Mouse (Mus musculus): ENCODE results near the gene Gpr89.

The Gpr89 gene

DNA sequence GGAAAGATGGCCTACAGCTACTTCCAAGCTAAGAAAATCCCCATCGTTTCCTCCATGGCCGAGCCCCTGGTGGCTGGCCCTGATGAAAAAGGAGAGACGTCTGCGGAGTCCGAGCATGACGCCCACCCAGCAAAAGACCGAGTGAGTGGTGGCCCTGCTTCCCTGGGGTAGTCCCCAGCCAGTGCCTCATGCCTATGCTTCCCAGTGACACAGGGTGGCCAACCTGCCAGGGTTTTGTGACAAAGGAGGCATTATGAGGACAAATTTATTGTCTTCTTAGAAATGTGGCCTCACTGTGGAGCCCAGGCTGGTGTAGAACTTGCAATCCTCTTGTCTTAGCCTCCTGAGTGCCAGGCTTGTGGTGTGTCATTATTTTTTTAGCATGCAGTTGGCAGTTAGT is 36.1 kb downstream of the Gpr89 start:
- no peak for DNase-seq

DNA sequence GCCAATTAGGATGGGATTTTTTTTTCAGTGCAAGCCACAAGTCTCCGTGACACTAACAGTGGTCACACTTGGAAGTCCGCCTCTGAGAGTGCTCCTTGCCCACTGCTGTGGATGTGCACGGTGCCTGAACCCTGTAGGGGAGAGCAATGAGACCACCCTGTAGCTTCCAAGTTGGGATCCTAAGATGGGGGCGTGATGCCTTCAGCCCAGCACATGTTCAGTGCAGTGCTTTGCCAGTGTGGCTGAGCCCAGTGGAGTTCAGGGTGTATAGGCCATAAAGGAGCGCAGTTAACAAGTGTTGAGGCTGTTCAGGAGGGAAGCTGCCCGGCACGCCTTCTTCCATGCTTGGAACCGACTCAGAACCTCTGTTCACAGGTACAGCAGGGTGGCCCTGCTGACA is 36.6 kb downstream of the Gpr89 start:
- DNase-seq, result no peak

DNA sequence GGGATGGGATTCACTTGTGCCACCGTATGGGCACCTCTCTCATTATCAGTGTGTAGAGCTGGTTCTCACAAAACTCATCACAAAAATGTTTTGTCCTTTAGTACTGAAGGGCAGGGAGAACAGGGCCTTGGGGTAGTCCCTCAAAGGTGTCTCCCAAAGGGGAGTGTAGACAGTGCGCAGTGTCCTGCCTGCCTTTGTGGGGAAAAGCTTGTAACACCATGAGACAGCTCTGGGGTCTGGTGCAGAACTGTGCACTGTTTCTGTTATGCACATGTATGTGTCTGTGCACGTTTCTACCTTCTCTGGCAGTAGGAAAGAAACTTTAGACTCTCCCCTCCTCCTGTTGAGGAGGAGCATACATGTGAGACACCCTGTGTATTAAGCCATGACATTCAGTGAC is 37.3 kb downstream of the Gpr89 start:
- DNase-seq, result no peak

DNA sequence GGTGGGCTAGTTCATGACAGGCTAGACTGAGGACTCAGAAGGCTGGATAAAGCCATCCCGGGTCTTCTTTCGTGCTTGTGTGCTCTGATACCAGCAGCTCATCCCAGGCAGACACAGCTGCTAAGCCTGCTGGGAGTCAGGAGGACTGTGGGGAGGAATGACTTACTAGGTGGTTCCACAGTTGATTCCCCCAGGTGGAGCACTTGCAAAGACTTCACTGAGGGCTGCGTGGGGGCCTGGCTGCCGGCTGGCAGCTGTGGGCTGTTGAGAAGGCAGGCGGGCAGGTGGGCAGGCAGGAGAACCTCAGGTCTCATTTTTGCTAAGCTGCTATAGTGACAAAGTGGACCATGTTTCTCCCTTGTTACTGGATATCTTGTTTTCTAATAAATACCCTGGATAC is 44.6 kb downstream of the Gpr89 start:
- no peak for DNase-seq

DNA sequence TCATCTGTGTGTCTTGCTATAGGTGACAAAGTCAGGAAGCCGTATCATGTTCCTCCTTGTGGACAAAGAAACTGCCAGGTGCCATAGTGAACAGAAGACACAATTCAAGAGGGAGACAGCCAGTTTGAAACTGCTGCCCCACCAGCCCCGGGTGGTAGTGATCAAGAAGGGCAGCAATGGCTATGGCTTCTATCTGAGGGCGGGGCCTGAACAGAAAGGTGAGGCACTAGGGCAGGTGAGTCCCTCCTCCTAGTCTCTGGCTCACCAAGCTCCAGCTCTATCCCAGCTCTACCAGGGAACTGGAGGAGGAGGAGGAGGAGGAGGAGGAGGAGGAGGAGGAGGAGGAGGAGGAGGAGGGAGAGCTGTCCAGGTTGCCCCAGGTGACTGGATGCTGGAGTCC is 49.3 kb downstream of the Gpr89 start:
- DNase-seq, result no peak

DNA sequence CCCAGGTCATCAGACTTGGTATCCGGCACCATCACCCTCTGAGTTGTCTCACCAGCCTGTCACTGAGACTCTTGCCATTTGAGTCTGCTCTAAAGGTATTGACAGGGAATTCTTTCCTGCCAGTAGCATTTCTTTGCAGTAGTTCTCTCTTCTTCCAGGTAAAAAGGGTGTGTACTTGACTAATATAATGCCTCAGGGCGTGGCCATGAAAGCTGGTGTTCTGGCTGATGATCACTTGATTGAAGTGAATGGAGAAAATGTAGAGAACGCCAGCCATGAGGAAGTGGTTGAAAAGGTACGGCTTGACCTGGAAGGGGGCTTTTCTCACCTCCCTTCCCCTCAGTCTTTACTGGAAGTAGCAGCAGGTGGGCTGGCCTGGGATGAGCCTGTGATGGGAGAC is 50.8 kb downstream of the Gpr89 start:
- no peak for DNase-seq

DNA sequence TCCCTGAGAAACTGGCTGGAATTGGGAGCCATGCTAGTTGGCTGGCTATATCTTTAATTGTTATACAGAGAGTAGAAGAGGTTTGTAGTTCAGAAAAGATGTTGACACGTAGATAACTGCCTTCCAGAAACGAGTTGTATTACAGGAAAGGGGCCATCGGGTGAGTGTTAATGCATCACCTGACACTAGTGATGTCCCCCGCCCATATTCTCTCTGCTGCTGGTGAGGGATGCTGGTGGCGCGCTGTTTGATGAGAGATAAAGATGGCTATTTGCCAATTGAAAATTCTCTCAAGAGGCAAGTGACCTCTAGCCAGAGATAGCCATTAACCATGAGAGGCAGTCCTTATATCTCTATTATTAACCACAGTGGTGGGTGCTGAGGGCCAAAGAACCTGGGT is 52.6 kb downstream of the Gpr89 start:
- no peak for DNase-seq

DNA sequence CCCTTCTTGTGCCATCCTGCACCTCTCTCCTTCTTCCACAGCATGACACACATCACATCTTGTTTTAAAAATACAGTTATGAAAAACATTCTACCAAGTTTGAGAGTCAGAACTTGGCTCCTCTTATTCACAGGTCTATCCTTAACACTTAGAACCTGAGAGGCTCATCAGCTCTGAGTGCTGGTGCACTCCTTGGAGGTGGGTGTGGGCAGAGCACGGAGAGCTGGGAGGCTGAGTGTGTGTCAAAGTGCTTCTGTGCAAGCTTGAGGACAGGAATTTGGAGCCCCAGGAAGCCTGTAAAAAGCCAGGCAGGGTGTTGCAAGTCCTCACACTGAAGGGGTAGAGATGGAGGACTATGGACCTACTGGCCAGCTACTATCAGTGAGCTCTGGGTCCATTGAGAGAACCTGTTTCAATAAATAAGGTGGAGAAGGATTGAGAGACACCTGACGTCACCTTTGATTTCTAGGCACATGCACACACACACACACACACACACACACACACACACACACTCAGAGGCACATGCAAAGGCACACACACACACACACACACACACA is 55.9 kb downstream of the Gpr89 start:
- DNase-seq, result no peak

DNA sequence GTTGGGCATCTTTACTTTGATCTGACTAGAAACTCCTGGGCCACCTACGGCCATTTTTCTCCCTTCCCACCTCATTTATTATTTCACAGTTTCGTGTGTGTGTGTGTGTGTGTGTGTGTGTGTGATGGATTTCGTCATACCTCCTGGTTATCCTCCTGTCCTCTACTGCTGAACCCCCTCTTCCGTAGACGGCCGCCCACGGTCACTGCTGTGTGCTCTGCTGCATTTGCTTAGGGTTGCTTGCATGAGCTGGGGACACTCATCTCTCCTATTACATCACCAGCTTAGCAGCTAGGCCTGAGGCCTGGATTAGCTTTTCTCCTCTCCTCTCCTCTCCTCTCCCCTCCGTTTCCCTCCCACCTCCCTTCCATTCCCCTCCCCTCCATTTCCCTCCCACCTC is 56.7 kb downstream of the Gpr89 start:
- no peak for DNase-seq

DNA sequence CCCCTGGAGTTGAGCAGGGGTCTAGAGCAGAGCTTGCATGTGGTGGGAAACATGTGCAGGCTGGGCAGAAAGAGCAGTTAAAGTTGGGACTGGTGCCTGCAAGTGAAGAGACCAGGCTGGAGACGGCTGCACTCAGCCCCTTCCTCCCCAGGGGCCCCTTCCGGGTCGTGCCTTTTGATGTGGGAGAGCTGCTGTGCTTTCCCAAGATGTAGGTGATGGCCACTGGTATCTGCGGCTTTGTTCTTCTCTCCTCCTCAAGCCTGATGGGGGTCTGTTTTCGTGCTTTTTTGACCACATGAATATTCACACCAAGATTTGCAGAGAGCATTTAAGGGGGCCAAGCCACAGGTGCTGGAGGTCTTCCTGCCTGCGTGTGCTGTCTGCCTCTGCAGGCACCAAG is 57.5 kb downstream of the Gpr89 start:
- no peak for DNase-seq

DNA sequence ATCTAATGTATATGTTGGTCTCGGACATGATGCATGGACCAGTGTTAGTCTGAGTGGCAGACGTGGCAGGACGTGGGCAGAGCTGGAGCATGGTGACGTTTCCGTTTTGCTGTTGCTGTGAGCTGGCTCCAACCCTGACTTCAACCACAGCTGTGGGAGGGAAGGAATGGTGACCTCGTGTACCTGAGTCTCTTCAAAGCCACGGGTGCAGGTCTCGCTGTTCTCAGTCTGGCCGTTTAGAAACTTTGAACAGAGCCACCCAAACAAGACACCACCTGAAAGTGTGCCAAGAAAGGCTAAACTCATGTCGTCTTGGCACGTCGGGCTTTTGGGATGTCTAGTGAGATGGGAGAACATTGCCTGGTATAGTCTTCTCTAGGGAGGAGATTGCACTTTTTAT is 58.2 kb downstream of the Gpr89 start:
- DNase-seq, result no peak

DNA sequence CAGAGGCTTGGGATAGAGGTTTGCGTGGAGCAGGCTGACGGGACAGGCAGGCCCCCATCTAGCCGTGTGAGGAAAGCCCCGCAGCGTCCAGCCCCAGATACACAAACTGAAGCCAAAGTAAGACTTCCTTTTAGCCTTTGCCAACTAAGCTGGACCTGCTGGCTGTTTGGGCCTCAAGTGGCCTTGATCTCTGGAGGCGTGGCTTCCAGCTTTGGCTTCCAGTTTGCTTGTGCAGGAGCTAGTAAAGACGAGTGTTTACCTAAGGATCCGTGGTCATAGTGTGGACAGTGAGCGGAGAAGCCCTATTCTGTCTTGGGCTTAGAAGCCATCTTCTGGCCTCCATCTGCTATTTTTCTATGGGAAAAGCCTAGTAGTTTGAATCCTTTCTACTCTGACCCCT is 59.3 kb downstream of the Gpr89 start:
- peak; percentile 22 for DNase-seq

DNA sequence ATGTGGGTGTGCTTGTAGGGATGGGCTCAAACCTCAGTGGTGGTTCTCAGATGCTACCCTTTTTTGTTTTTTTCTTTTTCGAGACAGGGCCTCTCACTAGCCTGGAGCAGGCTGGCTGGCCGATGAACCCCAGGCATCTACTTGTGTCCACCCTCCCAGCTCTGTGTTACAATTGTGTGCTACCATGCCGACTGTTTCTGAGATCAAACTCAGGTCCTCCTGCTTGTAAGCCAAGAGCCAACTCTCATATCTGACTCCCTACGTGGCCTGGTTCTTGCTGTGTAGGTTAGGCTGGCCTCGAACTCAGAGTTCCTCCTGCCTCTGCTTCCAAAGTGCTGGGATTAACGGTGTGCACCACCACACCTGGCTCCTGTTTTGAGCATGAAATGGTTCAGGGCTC is 60.0 kb downstream of the Gpr89 start:
- no peak for DNase-seq

DNA sequence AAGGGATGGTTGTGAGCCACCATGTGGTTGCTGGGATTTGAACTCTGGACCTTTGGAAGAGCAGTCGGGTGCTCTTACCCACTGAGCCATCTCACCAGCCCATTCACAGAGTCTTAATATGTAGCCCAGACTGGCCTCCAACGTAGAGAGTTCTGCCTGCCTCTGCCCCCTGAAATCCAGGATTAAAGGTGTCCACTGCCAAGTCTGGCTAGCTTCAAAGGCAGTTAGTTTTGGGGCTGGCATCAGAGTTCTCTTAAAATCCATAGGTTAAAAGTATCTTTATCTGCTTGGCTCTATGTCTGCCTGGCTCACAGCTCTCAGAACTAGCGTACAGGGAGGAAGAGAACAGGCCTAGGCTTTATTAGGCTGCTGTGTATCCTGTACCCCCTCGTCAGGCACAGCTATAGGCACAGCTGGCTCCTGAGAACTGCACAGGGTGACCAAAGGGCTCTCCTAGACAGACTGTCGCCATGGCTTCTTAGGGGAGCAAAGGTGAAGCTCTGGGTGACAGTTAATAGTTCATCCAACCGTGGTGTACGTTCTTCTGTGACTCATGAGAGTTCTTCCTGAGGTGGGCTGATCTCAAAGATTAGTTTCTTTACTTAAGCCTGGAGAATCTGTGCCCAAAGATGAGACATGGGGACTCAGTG is 66.0 kb downstream of the Gpr89 start:
- no peak for DNase-seq

DNA sequence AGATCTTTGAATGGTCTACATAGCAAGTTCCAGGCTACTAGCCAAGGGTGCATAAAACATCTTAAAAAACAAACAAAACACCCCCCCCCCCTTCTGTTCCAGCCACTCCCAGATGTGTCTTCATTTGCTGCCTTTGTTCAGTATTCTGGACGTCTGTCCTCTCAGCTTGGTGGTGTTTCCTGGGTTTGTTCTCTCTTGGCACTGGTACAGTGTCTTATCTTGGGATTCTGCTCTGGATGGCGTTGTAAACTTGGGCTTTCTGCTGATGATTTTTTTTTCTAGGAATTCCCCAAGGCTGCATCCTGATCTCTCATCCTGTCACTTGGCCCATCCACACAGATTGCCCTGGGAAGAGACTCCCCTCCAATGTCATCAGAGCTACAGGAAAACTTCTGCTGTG is 68.7 kb downstream of the Gpr89 start:
- peak; percentile 11 for DNase-seq

DNA sequence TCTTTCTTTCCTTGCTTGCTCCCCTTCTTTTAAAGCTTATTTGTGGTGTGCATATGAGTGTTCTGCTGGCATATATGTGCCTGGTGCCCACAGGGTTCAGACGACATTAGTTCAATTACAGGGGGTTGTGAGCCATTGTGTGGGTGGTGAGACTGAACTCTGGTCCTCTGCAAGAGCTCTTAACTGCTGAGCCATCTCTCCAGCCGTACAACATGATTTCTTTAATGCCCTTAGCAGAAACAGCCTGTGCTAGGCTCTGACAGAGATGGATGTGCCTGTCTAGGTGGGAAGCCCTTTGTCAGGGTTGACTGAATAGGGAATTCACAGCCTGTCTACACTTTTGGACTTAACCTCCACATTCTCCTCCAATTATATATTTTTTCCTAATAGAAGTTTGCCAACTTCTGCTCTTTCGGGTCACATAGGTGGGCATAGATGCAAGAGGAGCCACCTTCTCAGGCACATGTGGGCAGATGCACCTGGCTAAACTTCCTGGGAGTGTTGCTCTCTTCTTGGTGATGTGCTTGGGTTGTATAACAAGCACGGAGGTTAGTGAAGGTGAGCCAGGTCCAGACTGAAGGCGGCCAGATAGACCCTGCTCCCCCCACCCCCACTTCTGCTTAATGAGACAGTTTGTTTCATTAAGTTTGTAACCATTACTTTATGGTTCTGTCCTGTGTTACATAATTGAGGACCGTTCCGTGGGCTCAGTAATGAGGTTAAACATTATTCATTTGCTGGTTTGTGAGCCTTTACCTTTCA is 70.4 kb downstream of the Gpr89 start:
- no peak for DNase-seq

DNA sequence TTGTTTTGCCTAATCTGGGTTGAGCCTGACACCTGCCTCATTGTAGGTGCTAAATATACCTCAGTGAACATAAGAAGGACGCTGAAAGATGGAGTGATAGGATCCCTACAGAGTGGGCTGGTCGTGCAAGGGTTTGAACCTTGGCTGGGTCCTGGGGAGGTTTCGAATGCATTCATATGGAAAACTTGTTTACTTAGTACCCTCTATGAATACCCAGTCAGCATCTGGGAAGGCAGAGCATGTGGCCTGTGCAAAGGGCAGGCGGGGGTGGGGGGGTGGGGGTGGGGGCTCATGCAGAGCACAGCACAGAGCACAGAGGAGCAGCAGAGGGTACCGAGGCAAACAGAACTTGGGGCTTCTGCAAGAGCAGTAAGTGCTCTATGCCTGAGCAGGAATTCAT is 72.2 kb downstream of the Gpr89 start:
- DNase-seq, result no peak

DNA sequence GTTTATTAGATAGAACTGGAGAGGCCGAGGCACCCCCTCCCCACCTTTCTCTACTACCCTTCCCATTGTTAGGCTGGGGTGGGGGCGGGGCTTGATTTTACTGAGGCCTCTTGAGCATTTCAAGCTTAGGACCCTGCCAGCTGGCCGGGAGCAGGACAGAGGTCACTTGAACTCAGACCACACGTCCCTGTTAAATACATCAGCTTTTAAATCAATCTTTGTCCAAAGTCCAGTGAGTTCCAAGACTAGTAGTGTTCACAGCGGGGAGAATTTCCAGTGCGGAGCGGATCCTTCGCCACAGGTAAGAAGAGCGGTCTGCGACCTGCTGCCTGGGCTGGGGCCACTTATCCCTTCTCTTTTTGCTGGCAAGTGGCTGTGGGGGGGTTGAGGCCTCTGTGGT is 75.3 kb downstream of the Gpr89 start:
- DNase-seq, result no peak

DNA sequence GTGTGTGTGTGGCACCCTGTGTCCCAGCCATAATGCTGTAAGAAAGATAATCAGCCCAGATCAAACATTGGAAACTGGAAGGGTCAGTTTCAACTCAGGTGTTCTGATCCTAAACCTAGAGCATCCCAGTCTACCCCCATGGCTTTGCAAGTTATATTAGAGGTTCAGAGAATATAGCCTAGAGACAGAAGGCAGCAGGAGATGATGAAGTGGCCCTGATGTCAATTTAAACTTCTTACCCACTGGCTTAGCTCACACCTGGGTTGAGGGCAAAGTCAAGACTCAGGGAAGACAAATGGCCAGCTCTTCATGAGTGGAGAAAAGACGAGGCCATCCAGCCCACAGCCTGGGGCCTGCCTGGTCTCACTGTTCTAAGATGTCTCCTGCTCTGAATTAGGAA is 76.2 kb downstream of the Gpr89 start, which contains the start of the genes Pdzk1 and Cd160:
Gene Pdzk1, plus strand, starts transcription at position 301 of the 400 bp plus-strand sequence.
Gene Cd160, minus strand, starts transcription at position 368 of the 400 bp plus-strand sequence.
- DNase-seq, result no peak

DNA sequence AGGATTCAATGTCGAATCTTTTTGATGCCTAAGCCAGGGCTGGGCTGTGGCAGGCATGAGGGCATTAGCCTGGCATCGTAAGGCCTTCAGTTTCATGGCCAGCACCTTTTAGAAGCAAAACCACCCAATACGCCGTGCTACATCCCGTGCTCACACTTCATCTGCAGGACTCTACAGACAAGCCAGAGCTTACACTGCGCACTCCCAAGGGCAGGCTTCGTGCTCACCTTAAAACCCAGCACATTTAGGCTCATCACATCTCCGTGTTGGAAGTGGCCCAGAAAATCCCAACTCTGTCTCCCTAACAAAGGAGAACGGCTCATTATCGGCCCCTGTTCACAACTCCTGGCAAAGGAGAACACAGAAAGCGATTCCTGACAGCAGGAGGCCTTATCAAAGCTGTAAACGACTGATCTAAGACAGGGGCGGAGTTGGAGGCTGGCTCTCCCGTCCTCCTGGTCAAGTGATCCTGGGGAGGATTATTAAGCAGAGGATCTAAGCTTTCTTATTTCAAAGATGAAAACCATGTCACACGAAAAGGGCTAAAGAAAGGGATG is 76.8 kb downstream of the Gpr89 start:
- no peak for DNase-seq

DNA sequence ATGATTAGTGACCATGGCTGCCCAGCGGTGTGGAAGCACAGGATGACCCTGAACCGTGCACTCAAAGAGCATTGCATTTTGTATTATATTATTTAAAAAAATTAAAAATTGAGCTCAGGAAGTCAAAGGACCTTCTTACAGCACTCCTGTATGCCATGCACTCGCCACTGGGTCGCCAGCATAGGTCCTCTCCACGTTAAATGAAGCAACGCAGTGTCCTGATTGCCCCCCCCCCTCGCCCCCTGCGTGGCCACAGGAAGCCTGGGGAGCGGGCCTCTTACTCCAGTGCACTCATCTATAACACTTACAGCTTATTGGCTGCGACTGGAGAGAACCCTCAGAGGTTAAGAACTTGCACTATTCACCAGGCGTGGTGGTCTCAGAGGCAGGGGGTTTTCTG is 79.9 kb downstream of the Gpr89 start:
- no peak for DNase-seq

DNA sequence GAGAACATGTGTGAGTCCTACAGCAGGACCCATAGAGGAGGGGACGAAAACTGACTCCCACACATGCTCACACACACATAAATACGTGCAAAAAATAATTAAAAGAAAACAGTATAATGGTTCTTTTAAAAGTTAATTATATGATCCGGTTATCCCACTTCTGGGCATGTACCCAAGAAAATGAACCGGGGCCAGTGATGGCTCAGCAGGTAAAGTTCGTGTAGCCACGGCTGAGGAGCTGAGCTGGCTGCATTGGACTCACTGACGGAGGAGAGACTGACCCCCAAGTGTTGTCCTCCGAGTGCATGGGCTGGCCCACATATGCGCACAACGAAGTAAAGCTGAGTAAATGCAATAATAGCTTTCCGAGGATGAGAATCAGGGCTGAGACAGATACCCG is 80.5 kb downstream of the Gpr89 start:
- DNase-seq, result no peak

DNA sequence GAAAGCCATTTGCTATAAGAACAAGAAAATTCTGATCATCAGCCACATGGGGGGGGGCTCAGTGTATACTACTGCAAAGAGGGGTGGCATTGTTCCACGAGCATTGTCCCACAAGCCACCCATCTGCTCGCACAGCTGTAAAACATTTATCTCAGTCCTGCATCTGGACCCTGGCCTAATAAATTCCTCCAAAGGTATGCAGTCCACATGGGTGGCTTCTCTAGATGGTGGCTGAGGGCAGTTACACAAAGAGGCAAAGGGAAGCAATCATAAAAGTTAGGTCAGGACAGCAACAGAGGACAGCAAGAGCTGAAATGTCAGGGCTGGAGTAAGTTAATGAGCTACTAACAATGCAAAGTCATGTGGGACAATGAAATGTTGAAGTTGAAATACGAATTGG is 81.4 kb downstream of the Gpr89 start:
- no peak for DNase-seq

DNA sequence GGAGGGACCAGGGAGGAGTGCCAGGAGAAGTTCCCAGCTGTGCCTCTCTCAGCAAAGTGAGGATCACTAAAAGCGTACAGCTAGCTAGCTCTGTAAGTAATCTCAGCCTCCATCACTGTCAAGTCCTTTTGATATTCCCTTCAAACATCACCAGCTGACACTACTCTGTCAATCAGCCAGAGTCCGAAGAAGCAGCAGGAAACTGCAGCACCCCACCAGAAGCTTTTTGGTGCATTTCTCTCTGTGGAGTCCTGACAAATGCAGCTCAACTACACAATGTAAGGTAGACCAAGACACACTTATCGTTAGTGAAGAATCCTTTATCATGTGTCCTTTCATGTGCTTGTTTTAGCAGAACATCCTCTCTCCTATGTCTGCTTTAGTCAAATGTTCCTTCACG is 83.6 kb downstream of the Gpr89 start:
- DNase-seq, result no peak

Measured in lung, postnatal 36 days (tissue).